Mouse (Mus musculus): ENCODE results near the gene Cuta. TPM values are rescaled to one million over a fixed set of nuclear protein-coding genes. Genes with fewer than 3 reads are reported as not detected.
"Not testable (repeated sequence)": the region's sequence is repeated elsewhere in the genome, so short reads cannot be mapped to it uniquely, and the experiment has no call there.

Cuta gene
- polyA plus RNA-seq, 1 experiment = 145 TPM

DNA sequence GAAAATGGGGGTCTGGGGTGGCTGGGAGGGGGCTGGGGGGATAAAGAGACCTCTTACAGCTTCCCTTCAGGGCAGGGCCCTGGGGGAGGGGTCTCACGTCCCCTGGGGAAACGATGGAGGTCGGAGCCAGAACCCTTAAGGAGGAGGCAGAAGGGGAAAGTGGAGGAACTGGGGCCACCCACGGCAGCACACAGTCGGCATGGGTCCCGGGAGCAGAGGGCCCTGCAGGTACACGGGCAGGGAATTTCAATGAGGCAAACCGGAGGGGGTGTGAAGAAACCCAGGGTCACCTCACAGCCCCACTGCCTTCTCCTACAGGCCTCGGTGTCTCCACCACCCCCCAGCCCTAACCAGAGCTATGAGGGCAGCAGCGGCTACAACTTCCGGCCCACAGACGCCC lies 2.9 kb downstream of the Cuta start:
- no peak for DNase-seq (ENCODE audit: low spot score)

DNA sequence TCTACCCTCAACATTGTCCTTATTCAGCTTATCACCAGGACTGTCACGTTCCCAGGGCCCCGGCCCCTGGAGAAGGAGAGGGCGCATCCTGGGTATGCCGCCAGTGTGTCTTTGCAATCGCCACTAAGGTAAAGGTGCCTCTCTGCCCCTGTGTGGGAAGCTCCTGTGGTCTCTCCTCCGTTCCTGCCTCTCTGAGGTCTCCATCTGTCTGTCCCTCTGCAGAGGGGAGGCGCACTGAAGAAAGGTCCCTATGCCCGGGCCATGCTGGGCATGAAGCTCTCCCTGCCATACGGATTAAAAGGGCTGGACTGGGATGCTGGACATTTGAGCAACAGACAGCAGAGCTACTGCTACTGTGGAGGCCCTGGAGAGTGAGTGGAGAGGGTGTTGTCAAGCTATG lies 4.3 kb downstream of the Cuta start:
- no peak for DNase-seq (ENCODE audit: low spot score)

DNA sequence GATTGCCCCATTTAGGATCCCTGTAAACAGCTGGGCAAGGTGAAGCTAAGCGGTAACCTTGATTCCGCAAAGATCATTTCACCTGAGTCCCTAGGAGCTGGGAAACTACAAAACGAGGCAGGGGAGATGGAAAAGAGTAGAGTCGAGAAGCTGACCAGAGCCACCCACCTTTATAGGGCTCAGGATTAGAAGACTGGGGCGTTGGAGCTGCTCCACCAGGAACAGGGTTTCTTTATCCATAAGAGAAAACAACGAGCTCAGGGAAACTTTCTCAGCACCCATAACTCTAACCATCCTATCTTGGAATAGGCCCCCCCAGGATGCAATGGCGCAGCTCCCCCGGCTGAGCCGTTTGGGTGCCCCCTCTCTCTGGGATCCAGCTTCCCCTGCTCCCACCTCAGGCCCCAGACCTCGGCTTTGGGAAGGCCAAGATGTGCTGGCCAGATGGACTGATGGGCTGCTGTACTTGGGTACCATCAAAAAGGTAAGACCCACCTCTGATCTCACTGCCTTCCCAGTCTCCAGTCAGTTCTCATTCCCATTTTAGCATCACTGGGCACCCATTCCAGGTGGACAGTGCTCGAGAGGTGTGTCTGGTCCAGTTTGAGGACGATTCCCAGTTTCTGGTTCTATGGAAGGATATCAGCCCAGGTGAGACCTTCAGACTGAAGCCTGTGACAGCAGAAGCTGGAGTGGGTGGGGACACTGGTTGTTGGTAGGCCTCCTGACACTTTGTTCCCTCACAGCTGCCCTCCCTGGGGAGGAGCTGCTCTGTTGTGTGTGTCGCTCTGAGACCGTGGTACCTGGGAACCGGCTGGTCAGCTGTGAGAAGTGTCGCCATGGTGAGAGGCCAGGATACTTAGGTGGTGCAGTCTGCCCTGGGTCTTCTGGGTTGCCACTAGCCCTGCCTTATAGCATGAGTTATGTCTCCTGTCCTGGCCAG lies 5.2 kb downstream of the Cuta start:
- DNase-seq (ENCODE audit: low spot score) = peak; percentile 20

DNA sequence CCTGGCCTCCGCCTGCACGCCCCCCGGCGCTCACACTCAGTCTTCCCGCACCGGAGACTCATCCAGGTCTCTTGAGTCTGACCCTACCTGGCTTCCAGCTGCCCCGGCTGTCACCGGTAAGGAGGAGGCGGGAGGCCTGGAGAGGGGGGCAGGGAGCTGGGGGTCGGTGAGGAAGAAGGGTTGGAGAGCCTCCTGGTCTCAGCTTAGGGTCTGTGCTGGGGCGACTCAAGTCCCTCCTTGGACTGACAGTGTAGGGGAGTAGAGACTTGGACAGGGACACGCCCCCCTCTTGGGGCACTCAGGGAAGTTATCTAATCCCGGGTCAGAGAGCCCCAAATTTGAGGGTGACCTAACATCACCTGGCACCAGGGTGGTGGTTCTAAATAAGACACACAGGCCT lies 6.0 kb downstream of the Cuta start:
- DNase-seq (ENCODE audit: low spot score) = peak; percentile 29

DNA sequence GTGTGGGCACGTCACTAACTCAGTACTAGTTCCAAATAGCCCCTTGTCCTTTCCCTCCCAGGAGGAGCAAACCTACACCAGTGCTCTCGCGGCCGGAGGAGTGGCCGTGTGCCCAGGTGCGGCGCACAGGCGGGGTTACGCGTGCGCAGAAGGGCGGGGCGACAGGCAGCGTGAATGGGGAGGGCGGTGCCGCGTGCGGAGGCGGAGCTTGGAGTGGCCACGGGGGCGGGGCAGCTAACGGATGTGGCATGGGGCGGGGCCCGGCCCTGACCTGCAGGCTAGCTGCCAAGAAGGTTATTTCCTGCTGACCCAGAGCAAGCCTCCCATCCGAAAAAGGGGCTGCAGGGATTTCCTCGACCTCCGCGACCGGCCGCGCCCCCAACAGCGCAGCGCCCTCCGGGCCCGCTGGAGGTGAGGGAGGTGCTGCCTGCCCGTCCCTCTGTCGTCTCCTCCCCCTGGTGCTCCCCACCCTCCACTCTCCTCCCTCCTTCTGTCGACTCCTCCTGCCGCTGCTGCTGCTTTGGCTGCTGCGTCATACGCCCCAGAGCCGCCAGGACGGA lies 6.5 kb downstream of the Cuta start, which contains the start of gene Phf1:
Phf1 (plus strand) TSS at position 214 of the 560 bp plus-strand sequence.
- peak; percentile 98 for DNase-seq (ENCODE audit: low spot score)

DNA sequence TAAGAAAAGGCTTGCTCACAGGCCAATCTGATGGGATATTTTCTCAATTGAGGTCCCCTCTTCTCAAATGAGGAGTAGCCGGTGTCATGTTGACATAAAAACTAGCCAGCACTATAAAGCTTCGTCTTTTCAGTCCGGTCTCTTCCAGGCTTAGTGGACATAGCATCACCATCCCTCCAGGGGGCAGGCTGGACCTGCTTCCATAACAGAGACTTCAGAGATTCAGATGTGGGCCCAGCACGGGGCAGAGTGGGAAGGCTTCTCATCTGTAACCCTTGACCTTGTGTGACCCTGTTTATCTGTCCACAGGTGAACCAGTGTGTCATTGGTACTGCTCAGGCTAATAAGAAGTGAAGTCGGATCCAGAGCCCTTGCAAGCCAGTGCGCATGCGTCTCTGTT lies 7.6 kb downstream of the Cuta start:
- peak; percentile 23 for DNase-seq (ENCODE audit: low spot score)

DNA sequence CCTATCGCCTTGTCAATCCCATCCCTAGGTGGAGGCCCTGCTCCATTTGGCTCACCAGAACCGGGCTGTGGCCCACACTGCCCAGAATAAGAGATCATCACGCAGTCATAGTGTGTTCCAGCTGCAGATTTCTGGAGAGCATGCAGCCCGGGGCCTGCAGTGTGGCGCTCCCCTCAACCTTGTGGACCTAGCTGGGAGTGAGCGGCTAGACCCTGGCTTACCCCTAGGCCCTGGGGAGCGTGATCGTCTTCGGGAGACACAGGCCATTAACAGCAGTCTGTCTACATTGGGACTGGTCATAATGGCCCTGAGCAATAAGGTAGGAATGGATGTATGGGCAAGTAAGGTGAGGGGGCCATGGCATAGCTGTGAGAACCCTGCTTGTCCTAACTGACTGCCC lies 14.0 kb downstream of the Cuta start:
- DNase-seq (ENCODE audit: low spot score) = not testable (repeated sequence)

DNA sequence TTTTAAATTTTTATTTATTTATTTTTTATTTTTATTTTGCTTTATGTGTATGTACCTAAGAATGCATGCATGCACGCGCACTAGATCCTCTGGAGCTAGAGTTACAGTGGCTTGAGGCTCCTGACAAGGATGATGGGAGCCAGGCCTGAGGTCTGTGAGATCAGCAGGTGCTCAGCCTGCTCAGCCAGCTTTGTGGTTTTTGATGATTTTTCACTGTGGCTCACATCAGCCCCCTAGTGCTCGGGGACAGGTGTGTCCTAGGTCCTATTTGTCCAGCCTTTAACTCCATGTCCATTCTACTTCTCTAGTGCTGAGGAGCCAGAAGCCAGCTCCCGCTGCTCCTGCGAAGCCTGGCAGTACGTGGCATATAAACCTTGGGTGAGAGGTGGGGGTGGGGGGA lies 17.0 kb downstream of the Cuta start:
- not testable (repeated sequence) for DNase-seq (ENCODE audit: low spot score)

DNA sequence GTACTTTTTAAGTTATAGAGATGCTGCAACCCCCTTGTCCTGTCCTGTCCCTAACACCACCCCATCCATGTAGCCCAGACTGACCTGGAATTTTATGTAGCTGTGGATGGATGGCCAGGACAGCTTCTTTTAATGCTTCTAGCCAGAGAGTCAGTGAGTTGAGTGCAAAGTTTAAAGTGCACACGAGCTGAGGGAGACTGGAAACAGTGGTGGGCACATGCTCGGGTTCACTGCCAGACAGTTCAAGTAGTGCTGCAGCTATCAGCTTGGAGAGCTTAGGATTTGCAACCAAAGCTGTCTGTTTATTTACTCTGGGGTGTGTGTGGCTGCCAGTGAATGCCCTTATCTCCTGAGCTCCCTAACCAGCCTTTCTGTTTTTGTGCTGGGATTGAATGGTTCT lies 19.9 kb downstream of the Cuta start:
- DNase-seq (ENCODE audit: low spot score) = not testable (repeated sequence)

DNA sequence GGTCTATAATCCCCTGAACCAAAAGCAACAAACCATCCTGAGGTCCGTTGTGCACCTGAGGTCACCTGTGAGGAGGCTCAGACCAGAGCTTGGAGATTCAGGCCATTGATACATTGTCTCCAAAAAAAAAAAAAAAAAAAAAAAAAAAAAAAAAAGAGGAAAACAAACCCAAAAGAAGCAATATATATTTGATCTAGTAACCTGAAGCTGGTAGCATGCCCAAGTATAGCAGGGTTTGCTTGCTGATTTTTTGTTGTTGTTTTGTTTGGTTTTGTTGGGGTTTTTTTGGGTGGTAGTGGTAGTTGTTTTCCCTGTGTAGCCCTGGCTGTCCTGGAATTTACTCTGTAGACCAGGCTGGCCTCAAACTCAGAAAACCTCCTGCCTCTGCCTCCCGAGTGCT lies 21.0 kb downstream of the Cuta start:
- DNase-seq (ENCODE audit: low spot score) = no peak

DNA sequence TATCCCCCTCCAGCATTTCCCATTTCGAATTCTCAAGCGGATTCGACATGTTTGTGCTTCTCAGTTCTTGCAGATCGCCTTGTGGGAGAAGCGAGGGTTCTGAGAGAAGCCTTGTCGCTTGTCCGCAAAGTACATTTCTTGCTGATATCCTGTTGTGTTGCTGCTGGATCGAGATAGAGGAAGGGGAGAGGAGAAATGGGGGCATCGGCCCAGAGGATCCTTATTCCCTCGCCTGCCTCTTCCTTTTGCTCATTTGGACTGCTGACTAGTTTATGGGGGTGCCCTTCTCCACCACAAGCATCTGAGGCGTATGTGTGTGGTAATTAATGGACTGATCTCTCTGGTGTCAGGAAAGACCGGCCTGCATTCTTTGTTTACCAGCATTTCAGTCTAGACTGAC lies 21.8 kb downstream of the Cuta start:
- not testable (repeated sequence) for DNase-seq (ENCODE audit: low spot score)

DNA sequence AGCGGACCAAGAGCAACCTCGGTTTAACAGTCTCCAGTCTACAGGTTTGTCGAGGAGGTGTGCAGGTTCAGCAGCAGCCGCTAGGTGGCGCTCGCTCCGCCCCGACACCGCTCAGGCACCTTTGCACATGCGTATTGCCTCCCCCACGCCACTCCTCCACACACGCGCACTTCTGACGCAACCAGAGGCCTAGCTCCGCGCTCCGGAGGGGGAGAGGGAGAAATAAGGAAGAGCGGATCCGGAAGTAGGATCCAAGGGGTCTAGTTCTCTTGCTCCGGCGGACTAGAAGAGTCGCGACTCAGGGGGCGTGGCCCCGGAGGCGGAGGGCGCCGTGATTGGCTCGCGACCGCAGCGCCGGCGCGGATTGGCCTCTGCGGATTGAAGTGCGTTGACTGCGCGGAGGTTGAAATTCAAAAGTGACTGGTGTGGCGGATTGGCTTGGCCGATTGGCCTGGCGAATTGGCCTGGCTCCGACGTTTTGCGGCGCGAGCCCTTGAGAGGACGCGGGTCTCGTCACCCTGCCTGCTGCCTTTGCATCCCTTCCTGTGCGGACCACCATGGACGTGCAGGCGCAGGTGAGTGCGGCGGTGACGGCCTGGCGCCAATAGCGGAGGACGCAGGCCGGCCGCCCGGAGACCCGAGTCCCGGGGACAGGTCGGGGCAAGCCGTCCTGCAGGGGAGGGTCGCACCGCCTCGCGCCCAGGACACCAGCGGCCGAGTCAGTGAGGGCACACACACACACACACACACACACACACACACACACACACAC lies 22.5 kb downstream of the Cuta start, which contains the start of gene Kifc5b:
Kifc5b (plus strand) TSS at position 381 of the 772 bp plus-strand sequence.
- DNase-seq (ENCODE audit: low spot score) = peak; percentile 92

DNA sequence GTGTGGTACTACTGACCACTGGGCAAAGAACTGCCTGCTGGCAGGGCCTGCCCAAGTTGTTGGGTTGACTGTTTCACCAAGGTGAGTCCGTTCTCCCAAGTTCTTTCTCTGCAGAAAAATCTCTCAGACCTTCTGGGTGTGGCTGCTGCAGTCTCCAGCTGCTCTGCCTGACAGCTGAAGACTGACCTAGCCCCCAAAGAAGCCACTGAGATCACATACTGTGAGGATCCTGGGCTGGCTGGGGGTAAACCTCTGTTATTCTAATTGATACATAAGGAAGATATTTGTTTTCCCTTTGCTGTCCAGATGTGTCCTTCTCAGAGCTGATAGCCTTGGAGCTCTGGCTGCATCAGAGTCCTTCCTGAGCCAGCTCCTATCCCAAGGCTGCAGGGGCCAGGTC lies 24.1 kb downstream of the Cuta start:
- no peak for DNase-seq (ENCODE audit: low spot score)

DNA sequence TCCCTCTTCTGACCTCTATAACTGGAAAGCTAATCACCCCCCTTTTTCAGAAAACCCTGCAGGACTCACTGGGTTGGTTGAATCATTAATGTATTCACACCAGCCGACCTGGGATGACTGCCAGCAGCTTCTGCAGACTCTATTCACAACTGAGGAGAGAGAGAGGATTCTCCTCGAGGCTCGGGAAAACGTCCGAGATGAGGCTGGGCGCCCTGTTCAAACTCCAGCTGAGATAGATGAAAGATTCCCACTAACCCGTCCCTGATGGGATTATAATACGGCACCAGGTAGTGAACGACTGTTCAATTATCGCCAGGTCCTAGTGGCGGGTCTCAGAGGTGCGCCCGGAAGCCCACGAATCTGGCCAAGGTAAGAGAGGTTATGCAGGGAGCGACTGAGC lies 31.9 kb downstream of the Cuta start:
- DNase-seq (ENCODE audit: low spot score) = not testable (repeated sequence)

DNA sequence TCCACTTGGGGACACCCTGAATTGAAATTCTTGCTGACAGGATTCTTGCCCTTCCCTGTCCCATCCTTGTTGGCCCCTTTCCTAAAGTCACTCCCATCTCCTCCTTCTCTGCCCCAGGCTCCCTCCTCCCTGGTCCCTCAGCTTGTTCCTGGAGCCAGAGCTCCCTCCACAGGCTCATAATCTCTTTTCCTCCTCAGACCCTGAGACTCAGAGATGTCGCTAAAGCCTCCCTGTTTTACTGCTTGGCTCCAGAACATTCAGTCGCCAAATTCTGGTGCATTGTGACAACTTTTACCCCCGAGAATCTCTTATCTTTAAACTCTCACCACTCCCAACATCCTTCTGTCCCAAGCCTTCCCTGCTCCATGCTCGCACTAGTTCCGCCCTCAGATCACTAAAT lies 35.0 kb downstream of the Cuta start:
- no peak for DNase-seq (ENCODE audit: low spot score)

DNA sequence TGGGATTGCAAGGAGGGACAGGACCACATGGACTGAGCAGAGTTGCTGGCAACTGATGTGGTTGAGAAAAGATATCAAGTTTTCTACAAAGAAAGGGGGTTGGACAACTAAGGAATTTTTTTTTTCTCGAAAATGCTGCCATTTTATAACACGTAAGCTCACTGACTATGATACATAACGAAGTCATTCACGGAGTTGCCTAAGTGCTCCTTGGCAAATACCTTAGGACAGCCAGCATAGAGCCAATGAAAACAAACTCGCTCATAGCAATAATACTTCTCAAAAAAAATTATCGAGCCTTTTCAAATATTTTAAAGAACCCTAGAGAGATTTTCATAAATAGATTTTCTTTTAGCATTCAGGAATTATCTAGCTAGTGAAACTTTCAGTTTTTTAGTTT lies 38.5 kb downstream of the Cuta start:
- DNase-seq (ENCODE audit: low spot score) = no peak

DNA sequence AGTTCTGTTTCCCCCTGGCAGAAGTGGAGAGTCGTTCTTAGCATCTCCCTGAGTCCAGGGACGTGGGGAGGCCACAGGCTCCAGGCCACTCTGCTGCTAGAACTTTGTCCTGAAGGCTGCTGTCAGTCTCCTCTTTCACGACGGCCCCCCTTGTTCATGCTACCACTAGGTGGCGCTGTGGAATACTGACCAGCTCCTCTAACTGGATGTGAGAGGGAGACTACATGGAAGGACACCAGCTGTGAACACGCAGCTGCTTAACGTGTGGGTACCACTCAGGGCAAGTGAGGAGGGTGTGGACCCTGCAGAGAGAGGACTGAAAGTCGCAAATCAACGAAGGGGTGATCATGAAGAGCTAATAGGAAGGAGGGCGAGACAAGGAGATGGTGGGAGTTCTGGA lies 43.8 kb downstream of the Cuta start:
- peak; percentile 46 for DNase-seq (ENCODE audit: low spot score)

DNA sequence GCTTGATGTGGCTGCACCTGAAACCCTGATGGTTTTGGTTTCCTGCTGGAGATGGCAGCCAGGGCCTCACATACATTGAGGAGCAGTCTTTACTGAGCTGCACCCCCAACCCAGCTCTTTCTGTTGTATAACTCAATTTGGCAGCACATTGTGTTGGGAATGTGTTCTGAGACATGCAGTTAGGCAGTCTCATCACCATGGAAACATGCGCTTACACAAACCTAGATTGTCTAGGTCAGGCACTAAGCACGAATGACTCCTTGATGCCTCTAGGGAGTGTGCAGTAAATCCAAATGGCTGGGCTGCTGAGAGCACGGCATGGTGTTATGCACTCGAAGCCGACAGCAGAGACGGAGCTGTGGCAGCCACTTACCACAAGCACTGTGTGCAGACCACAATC lies 45.0 kb downstream of the Cuta start:
- DNase-seq (ENCODE audit: low spot score) = no peak

DNA sequence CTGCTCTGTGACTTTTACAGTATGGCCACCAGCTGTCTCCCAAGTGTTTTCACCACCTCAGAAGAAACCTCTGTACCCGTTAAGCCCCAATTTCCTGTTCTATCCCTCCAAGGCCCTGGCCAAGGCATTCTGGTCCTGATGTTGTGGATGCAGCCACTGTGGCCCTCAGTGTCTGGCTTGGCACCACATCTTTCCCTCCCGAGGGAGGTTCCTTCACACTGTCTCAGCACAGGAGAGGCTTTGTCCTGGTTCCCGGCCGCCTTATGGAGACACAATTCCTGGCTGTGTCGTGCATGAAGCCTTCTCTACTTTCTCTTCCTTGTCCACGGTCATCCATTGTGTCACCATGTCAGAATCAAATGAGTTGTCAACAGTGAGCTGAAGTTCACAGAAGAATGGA lies 45.9 kb downstream of the Cuta start:
- no peak for DNase-seq (ENCODE audit: low spot score)

DNA sequence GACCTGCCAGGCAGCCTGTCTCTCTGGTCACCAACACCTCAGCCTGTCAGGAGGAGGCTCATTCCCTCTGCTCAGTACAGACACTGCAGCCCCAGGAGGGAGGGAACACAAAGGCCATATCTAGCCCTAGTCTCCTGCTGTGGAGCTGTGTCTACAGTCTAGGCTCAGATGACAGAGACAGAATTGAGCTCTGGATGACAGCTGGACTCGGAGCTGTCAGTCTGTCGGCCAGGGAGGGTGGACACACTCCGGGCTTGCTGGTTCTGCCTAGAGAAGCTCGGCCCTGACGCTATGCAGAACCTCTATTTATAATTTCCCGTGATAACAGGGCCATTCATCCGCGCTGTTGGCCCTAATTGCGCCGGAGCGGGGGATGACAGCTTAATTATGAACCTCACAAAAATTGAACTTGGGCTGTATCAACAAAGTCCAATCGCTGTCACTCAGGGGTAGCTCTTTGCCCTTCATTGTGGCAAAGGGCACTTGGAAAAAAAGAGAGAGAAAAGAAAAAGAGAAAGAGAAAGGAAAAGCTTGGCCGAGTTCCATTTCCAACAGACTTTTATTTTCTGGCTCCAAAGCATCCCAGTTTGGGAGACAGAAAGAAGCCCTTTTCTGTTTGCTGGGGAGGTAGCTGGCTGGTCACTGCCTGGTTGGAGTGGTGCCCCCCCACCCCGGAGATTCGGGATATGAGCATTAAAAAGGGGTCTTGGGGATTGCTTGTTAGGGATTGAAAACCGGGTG lies 46.6 kb downstream of the Cuta start:
- no peak for DNase-seq (ENCODE audit: low spot score)

DNA sequence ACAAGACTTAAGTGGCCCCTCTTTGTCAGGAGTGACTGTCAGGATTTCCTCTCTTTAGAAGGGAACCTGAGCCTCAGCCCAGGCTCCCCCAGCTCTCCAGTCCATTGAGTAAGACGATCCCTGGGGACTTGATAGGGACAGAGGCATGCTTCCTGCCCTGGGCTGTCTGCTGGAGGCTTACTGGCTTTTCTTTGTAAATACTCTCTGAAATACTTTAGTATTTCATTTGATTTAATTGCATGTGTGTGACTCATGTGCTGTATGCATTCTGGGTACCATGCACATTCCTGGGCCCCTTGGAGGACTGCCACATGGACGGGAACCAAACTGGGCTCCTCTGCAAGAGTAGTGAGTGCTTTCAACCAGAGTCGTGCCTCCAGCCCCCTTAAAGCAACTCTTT lies 51.4 kb downstream of the Cuta start:
- no peak for DNase-seq (ENCODE audit: low spot score)

Measured in urinary bladder, adult 2 months (tissue).